Mouse (Mus musculus) CD4-positive helper T cell, adult 2 months (primary cell): ENCODE data around the gene Aoc2.
"Not testable (repeated sequence)": the region's sequence is repeated elsewhere in the genome, so short reads cannot be mapped to it uniquely, and the experiment has no call there.

ENCODE experiments used
- DNase-seq: peaks from one replicate; pipeline ENCODE4 v3.0.0-alpha.2; 2012; ENCODE audit warnings: low read depth, missing footprints, low spot score

The Aoc2 gene

GRCm38 (mm10) chr11:101354438-101355010, 29.7 kb downstream of the Aoc2 start:
- DNase-seq, result no peak

DNA sequence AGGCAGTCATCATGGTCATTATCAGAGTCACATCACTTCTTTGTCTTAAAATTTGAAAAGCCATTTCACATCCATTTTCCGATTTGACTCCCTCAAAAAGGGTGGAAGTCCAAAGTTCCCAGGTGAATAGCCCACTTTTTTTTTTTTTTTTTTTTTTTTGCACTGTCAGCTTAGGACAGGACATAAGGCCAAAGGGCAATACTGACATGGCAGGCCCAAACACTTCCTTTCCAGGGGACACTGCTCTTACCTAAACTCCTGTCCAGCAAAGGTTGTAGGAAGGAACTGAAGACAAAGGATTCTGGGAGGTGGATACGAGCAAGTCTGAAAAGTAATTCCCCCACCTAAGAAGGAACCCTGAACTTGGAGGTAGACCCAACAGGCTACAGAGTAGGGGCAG, 31.1 kb downstream of the Aoc2 start:
- no peak for DNase-seq

DNA sequence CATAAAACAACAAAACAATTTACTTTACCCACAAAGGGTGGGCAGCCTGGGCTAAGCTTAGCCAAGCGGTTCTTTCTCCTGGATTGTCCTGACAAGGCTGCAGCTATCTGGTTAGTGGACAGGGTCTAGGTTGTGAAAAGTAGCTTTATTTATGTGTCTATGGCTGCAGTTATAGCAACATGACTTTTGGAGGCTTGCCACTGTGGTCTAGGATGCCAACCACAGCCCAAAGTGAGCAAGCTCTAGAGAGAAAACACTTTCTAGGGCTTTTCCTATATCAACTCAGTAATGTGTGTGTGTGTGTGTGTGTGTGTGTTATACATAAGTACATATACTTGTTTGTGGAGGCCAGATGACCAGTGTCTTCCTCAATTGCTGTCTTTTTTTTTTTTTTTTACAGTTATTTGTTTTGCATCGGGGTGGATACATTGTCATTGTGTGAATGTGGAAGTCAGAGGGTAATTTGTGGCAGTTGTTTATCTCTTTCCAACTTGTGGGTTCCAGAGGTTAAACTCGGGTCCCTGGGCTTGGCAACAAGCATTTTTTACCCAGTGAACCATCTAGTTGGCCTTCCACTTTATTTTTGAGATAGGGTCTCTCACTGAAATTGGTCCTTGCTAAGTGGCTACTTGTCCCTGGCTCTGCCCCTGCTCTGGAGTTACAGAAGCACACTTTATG, 32.8 kb downstream of the Aoc2 start:
- no peak for DNase-seq

- DNase-seq, result no peak
These were observed 34.9 kb downstream of the Aoc2 start for GRCm38 (mm10) chr11:101359776-101360175.

DNA sequence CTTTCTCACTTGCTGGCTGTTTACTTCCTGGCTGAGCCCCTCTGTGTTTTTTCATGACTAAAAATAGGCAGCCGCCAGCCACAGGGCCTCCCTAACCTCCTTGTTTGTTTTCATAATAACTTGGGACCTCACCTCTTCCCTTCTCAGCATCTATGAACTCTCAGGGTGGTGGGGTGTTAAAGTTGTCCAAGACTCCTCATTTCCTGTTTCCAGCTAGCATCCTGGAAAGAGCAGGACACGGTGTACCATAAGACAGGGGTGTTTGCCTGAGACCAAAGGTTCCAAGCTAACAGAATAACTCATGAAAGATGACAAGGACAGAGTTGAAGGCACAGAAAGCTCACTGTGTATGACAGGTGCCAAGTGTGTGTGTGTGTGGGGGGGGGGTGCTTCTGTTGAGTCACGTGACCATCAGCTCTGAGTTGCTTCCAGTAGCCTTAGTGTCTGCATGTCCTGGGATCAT, 35.8 kb downstream of the Aoc2 start:
- DNase-seq, result no peak

- no peak for DNase-seq
These were observed 39.7 kb downstream of the Aoc2 start for GRCm38 (mm10) chr11:101364531-101364931.

DNA sequence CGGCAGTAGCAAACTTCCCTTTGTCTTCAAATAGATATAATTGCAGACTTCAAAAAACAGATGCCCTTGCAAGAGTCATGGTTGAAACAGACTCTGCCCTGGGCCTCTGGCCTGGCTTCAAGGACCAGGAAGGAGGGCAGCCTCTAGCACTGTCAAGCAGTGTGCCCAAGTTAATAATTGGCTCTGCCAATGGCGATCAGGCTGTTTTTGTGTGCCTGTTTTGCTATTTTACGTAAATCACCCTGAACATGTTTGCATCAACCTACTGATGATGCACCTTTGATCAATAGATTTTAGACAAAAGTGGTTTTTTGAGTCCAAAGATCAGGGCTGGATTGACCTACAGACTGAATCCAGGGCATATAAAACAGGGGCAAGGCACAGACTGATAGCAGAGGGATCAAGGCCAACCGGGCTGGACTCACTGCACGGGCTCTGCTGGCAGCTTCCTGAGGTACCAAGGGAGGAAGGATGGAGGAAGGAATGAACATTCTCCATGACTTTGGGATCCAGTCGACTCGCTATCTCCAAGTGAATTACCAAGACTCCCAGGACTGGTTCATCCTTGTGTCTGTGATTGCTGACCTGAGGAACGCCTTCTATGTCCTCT, 42.6 kb downstream of the Aoc2 start, which contains the start of gene G6pc:
Gene G6pc, plus strand, starts transcription at position 236 of the 610 bp plus-strand sequence.
- DNase-seq, result no peak

DNA sequence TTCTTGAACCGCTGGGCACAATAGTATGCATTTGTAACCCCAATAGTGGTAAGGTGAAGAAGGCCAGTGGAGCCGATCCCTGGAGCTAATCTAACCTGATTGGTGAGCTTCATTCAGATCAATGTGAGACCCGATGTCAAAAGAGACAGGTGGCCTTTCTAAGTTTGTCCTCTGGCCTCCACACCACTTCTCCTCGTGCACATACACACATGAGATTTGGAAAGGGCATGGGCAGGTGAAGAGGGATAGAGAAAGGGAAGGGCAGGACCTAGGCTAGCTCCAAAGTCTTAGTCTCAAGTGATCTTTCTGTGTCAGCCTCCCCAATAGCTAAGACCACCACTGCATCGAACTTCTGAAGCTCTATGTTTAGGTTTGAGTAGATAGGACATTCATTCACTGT, 45.3 kb downstream of the Aoc2 start:
- DNase-seq, result no peak

- no peak for DNase-seq
These were observed 49.6 kb downstream of the Aoc2 start for GRCm38 (mm10) chr11:101374421-101374938.

- not testable (repeated sequence) for DNase-seq
These were observed 53.3 kb downstream of the Aoc2 start for GRCm38 (mm10) chr11:101378196-101378595.

GRCm38 (mm10) chr11:101378926-101379325, 54.1 kb downstream of the Aoc2 start:
- no peak for DNase-seq
